ENCODE assay signal across 8 mouse cellular contexts in genomic region chr17:26502808-26503671, GRCm38 (mm10). TPM values are rescaled to one million over a fixed set of nuclear protein-coding genes. Genes with fewer than 3 reads are reported as not detected.
DNase-seq lines count a peak whose midpoint lies in the region; ATAC-seq lines count a peak whose summit lies in the region.

No protein-coding gene starts in this region.

- 0 out of 2 replicates have a peak, but pooled peaks cover 3% of the 10 kb centered on the region for H3K36me3 ChIP-seq in hindbrain, embryonic 15.5 days

- no peaks in the 10 kb centered on the region for H3K9me3 ChIP-seq in hindbrain, embryonic 15.5 days

- H3K9ac ChIP-seq in hindbrain, embryonic 15.5 days: peak overlapping the region; percentile 44

- H3K27ac ChIP-seq in hindbrain, embryonic 15.5 days (replicated peaks): peak overlapping the region; percentile 95

- ATAC-seq in frontal cortex, adult (ENCODE audit: low TSS enrichment): peak; percentile 57
- ATAC-seq in hindbrain, embryonic 15.5 days (ENCODE audit: low FRiP score, low read depth): peak; percentile 80

- DNase-seq in NIH3T3 (ENCODE audit: low read depth): peak; percentile 84
- DNase-seq in cerebellum, adult 11-12 months: peak; percentile 87
- peak; percentile 80 for DNase-seq in left cerebral cortex, adult 11 months (ENCODE audit: low spot score)
- DNase-seq in lung, postnatal 25 days (ENCODE audit: low spot score): peak; percentile 95
- peak; percentile 76 for DNase-seq in retina, postnatal 7 days (ENCODE audit: low read depth, low spot score)
- peak; percentile 56 for DNase-seq in yolk sac, embryonic 10.5 days (ENCODE audit: low spot score)

- no peaks in the 10 kb centered on the region for H3K27me3 ChIP-seq in hindbrain, embryonic 15.5 days

- peak overlapping the region; percentile 39 for H3K4me3 ChIP-seq in hindbrain, embryonic 15.5 days

- H3K4me2 ChIP-seq in hindbrain, embryonic 15.5 days: peak overlapping the region; percentile 62

- WGBS in hindbrain, embryonic 15.5 days: under 1% methylated on average over 20 of the region's 20 CpGs

- H3K4me1 ChIP-seq in hindbrain, embryonic 15.5 days (replicated peaks): peaks cover 56% of the 10 kb centered on the region

RNA-seq across cellular contexts. Expression of gene Ergic1, which starts 58.2 kb away (rescaled TPM):
- polyA plus RNA-seq in hindbrain, embryonic 15.5 days (2015; fragmentation: Nextera tagmentation; extraction: Ambion mirVana): 91.3 and 97.3 TPM in 2 replicates

RNA-seq across cellular contexts. Expression of gene Dusp1, which starts 58.9 kb away (rescaled TPM):
- 27.7 and 34.6 TPM in 2 replicates for polyA plus RNA-seq in hindbrain, embryonic 15.5 days (2015; fragmentation: Nextera tagmentation; extraction: Ambion mirVana)

Comparison
In these comparisons a context has a peak if more than half of its experiments do, and no peak if none do; other contexts are left out.
1. Peak in every context shown above with its lines: DNase-seq, ATAC-seq, H3K4me3 ChIP-seq and H3K27ac ChIP-seq.